17 mouse cellular contexts compared by ENCODE assay signal in genomic region chr2:35183115-35183673, GRCm38 (mm10). TPM values are rescaled to one million over a fixed set of nuclear protein-coding genes. Genes with fewer than 3 reads are reported as not detected.
DNase-seq lines count a peak whose midpoint lies in the region; ATAC-seq and TF ChIP-seq lines count a peak whose summit lies in the region.
"Had no signal": no experiment of that assay in that cellular context is flagged by ENCODE, and none has a peak within 500 bp of the region (broad histone marks: within the 10 kb centered on the region; RNA-seq: fewer than 3 reads in every experiment).

No protein-coding gene starts in this region.

- no peaks in the 10 kb centered on the region for H3K27me3 ChIP-seq in heart, embryonic 14.5 days (ENCODE audit: control insufficient read depth, insufficient read depth, low read length)
- no peaks in the 10 kb centered on the region for H3K27me3 ChIP-seq in kidney, adult 2 months (replicated peaks; ENCODE audit: control insufficient read depth, insufficient read depth, low read length)
- H3K27me3 ChIP-seq: limb, embryonic 15.5 days; stomach, embryonic 15.5 days had no signal

- peaks cover 93% of the 10 kb centered on the region for H3K36me3 ChIP-seq in heart, embryonic 14.5 days (ENCODE audit: control insufficient read depth, insufficient read depth, low read length)
- peaks cover 19% of the 10 kb centered on the region for H3K36me3 ChIP-seq in kidney, adult 2 months (ENCODE audit: control insufficient read depth, insufficient read depth, low read length)

- peak; percentile 82 for ATAC-seq in frontal cortex, adult (ENCODE audit: low TSS enrichment)
- peak; percentile 72; the same call in 1 of the 2 replicates for ATAC-seq in heart, embryonic 14.5 days (ENCODE audit: insufficient number of reproducible peaks, insufficient read depth, low FRiP score, low read depth)
- ATAC-seq: forebrain, postnatal 0 days had no signal

- H3K9ac ChIP-seq in heart, embryonic 14.5 days (ENCODE audit: low read length), result no peak overlapping the region
- H3K9ac ChIP-seq: forebrain, postnatal 0 days; limb, embryonic 15.5 days; stomach, embryonic 15.5 days had no signal

- no peak overlapping the region for H3K4me3 ChIP-seq in heart, embryonic 14.5 days (ENCODE audit: control insufficient read depth in 1 of 2, insufficient read depth in 1 of 2, low read depth in 1 of 2, low read length in 2 of 2)
- H3K4me3 ChIP-seq in kidney, adult 2 months (ENCODE audit: insufficient read depth, low read depth, low read length), result no peak overlapping the region
- H3K4me3 ChIP-seq: hindbrain, embryonic 10.5 days; limb, embryonic 15.5 days; stomach, embryonic 15.5 days had no signal

- H3K27ac ChIP-seq in heart, embryonic 14.5 days (replicated peaks in 1 of 2; ENCODE audit: control insufficient read depth in 1 of 2, insufficient read depth in 1 of 2, low read depth in 2 of 2, low read length in 2 of 2), result peak overlapping the region; percentile 17 to 82
- no peak overlapping the region for H3K27ac ChIP-seq in kidney, adult 2 months (ENCODE audit: insufficient read depth, low read depth, low read length)
- H3K27ac ChIP-seq: hindbrain, embryonic 10.5 days; limb, embryonic 15.5 days; stomach, embryonic 15.5 days had no signal

- no peaks in the 10 kb centered on the region for H3K9me3 ChIP-seq in heart, embryonic 14.5 days (ENCODE audit: control insufficient read depth, low read length)
- H3K9me3 ChIP-seq: hindbrain, embryonic 10.5 days; limb, embryonic 15.5 days; stomach, embryonic 15.5 days had no signal

- peaks cover 0 to 19% of the 10 kb centered on the region in 2 experiments; a peak in 2 of 4 replicates for H3K4me1 ChIP-seq in heart, embryonic 14.5 days (ENCODE audit: control insufficient read depth in 2 of 2, insufficient read depth in 2 of 2, low read length in 2 of 2)
- H3K4me1 ChIP-seq in kidney, adult 2 months (ENCODE audit: control insufficient read depth, insufficient read depth, low read length), result no peaks in the 10 kb centered on the region
- H3K4me1 ChIP-seq: hindbrain, embryonic 10.5 days; limb, embryonic 15.5 days; stomach, embryonic 15.5 days had no signal

- DNase-seq in frontal cortex, postnatal 14 days (ENCODE audit: low spot score in 2 of 2), result no peak
- DNase-seq in heart, postnatal 10 days, result no peak
- DNase-seq in right cerebral cortex, adult 18-20 months, result peak; percentile 52
- no peak for DNase-seq in right cerebral cortex, postnatal 4 days
- no peak for DNase-seq in kidney, adult 2 months
- no peak for DNase-seq in embryo, embryonic 10.5 days (ENCODE audit: low spot score)
- DNase-seq: cerebellum, postnatal 10 days; forebrain, postnatal 0 days; gastrocnemius, postnatal 14 days; kidney, adult 9 months; kidney, postnatal 36 days; lung, postnatal 10 days had no signal

- TF ChIP-seq POLR2A in kidney, adult 2 months (IDR thresholded peaks at IDR 0.05; ENCODE audit: low read depth, low read length), result no peak

- TF ChIP-seq CTCF in kidney, adult 2 months (conservative IDR thresholded peaks at IDR 0.05; ENCODE audit: insufficient read depth, insufficient read length, low read depth, low read length), result no peak

- no peak overlapping the region for H3K4me2 ChIP-seq in heart, embryonic 14.5 days (ENCODE audit: low read length)
- H3K4me2 ChIP-seq: limb, embryonic 15.5 days; stomach, embryonic 15.5 days had no signal

- intact Hi-C loops in heart, postnatal 10 days (cut with DNase I), result no loop called here

- 49% methylated on average over 6 of the region's 6 CpGs for WGBS in heart, embryonic 14.5 days
- WGBS in kidney, adult 2 months, result 80% methylated on average over 6 of the region's 6 CpGs

RNA-seq across cellular contexts. Expression of gene Rab14, which starts 17.7 kb away (rescaled TPM):
- 251 and 262 TPM in 2 replicates for polyA plus RNA-seq in heart, embryonic 14.5 days (2014; fragmentation: Nextera tagmentation; extraction: Ambion mirVana)
- 100 to 1,000 TPM; 154 to 160 TPM for total RNA-seq in heart, postnatal 10 days (2021)
- polyA plus RNA-seq in kidney, adult 2 months (2012; rRNA removed), result 149 and 170 TPM in 2 replicates
